Mouse (Mus musculus) brain, adult 2 months (tissue): ENCODE results near the gene Cfap157.

Experiments
- DNase-seq: peaks from one replicate; pipeline ENCODE4 v3.0.0; 2011; ENCODE audit warnings: low read depth, low spot score

The Cfap157 gene

DNA sequence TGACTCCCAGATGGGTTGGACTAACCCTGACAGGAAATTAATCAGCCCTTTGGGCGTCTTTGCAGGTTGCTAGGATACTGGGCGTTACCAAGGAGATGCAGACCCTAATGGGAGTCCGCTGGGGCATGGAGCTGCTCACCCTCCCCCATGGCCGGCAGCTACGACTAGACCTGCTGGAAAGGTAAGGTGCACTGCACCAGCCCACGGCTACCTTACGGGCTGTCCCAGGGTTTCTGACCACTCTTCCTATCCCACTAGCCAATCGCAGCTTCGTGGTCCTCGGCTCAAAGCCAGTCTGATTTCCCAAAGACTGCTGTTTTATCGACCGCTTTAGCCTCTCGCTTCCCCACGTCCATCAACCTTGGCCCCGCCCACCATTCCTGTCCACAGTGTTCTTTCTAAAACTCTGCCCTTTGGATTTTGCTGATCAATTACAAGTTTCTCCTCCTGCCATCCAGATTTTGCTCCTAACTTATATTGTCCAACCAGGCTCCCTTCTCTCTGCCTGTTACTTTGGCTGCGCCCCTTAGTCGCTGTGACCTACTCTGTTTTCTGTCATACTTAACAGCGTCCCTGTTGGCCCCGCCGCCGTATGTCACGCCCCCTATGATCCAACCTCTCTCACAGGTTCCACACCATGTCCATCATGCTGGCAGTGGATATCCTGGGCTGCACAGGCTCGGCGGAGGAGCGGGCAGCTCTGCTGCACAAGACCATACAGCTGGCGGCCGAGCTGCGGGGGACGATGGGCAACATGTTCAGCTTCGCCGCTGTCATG is 33.2 kb downstream of the Cfap157 start:
- DNase-seq: no peak

DNA sequence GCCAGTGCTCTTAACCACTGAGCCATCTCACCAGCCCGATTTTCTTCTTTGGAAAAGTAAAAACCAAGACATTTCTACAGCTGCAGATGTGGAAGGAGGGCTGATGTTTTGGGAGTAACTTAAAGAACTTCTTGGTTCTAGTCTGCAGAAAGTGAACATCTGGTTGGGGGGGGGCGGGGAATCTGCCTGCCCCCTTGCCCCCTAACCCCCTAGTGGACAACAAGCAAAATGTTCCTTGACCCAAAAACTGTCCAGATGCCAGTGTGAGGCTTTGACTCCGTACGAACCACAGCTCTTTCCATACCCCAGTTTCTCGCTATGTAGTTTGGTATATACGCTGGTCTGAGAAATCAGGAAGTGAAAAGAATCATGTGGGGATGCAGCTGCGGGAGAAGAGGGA is 34.0 kb downstream of the Cfap157 start:
- no peak for DNase-seq

DNA sequence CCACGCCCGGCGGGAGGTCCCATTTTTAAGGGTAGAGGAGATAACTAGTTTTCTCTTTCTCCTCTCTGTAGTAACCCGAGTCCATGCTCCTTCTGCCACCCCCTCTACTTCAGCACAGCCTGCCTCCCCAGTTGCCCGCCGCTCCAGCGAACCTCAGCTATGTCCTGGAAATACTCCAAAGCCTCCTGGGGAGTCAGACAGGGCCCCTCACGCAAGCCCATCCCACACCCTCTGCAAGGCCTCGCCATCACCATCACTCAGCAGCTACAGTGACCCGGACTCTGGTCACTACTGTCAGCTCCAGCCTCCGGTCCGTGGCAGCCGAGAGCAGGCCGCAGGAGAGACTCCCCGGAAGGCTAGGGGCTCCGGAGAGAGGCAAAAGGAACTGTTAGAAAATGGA is 35.1 kb downstream of the Cfap157 start:
- no peak for DNase-seq

DNA sequence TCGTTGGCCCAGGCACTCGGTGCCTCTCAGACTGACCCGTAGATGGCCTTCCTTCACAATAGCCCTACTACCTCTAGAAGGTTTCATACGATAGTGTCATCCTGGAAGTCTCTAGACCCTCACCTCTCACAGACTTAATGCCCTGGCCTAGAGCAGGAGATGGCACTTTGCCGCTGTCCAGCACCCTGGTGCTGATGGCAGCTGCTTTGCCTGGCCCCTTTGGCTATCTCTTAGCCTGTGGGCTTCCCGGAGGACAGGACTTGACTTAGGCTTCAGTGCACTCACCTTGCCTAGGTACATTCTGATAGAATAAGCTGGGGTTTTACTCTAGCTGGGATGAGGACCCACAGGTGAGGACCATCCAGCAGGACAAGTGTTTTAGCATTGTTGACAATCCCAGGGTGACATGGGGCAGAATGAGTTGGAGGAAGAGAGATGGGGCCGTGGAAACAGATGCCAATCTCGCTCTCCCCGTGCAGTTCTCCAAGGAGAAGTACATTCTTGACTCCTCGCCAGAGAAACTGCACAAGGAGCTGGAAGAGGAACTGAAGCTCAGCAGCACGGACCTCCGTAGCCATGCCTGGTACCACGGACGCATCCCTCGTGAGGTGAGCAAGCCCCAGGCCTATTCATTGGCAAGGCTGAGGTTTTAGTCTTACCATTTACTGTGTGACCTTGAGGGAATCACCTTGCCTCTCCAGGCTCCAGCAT is 39.8 kb downstream of the Cfap157 start:
- peak; percentile 42 for DNase-seq

DNA sequence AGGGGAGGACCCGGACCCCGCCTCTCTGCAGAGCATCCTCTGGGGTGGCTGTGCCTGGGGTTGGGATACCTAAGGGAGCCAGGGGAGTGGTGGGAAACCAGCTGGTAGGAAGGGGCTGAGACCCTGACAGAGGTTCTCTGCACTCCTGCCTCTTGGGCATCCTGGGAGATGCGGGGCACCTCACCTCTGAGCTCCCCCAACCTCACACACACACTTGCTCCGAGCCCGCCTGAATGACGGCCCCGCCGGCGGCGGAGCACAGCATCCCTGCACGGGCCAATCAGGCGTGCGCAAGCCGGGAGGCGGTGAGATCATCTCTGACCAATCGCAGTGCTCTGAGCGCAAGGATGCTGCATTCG is 42.1 kb downstream of the Cfap157 start:
- peak; percentile 97 for DNase-seq

DNA sequence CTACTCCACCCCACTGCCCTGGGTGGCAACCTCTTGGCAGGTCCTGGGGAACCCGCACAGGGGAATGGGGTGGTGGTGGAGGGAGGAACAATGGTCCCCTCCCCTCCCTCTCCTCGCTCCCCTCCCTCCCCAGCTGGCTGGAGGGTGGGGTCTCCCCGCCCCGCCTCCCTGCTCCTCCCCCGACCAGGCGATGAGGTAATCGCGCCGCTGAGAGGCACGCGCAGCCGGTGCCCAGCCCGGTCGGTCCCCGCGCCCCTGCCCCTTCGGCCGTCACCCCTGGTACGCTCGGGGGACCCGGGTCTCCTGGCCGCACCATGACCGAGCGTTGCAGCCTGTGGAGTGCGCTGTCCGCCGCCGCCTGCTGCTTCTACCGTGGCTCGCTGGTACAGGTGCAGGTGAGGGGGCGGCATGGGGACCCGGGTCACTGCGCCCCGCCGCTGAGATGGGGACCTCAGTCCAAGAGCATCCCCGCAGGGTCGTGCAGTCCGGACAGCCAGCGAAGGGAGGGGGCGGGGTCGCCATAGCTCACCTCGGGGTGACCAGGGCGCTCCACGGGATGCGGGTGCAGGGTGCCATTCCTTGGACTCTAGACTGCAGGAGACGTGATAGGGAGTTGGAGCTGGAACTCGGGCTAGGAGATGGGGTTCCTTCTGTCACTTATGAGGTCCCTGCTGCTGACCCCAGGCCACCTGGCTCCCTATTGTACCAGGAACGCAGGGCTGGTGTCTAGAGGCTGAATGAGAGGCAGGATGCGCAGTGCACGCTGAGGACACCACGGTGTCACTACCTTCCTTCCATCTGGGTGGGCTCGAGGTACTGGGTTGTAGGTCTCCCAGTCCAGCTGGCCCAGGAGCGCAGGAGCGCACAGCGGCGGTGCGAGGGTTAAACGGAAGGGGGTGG is 42.7 kb downstream of the Cfap157 start:
- DNase-seq: peak; percentile 83

DNA sequence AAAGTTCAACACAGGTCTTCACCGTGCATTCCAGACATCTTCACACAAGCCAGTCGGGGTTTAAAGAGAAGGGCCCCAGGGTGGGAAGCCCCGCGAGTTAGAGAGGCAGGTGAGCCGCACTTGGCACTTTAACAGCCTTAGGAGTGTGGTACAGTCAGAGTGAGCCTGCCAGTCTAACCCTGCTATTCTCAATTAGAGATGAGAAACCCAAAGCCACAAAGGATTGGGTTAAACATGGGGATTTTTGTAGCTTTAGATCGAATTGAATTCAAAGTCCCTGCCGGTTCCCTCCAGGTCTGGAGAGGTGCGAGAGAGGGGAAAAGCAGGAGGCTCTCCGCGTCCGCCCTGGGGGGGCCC is 43.3 kb downstream of the Cfap157 start, which contains the start of gene 6330409D20Rik:
6330409D20Rik (minus strand) TSS at position 101 of the 357 bp plus-strand sequence.
- no peak for DNase-seq

DNA sequence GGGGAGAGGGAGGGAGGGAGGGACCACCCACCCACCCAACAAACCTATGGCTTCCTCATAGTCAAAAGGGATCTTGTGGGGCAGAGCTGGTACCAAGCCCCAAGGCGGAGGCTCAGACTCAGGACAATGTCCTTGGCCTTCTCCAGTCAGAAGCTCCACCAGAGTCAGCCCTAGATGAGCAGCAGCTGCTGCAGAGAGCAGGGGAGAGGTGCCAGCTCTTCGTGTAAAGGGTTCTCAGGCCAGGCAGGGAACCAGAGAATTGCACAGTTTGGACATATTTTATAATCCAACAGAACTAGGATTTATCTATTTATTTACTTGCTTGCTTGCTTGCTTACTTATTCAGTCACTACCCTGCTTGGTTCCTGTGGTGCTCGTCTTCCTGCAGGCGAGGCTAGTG is 44.9 kb downstream of the Cfap157 start:
- no peak for DNase-seq

DNA sequence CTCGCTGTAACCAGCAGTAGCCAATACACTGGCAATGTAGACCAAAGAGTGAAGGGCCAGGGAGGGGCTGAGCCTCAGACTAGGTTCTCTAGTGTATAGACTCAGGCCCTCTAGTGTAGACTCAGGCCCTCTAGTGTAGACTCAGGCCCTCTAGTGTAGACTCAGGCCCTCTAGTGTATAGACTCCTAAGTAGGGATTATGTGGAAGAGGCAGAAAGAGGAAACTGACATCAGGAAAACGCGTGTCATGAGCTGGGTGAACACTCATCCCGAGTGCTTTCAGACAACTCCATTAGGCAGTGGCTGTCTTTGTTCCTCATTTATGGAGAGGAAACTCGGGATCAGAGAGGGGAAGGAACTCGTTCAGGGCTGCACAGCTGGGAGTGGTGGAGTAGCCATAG is 47.2 kb downstream of the Cfap157 start:
- DNase-seq: no peak

DNA sequence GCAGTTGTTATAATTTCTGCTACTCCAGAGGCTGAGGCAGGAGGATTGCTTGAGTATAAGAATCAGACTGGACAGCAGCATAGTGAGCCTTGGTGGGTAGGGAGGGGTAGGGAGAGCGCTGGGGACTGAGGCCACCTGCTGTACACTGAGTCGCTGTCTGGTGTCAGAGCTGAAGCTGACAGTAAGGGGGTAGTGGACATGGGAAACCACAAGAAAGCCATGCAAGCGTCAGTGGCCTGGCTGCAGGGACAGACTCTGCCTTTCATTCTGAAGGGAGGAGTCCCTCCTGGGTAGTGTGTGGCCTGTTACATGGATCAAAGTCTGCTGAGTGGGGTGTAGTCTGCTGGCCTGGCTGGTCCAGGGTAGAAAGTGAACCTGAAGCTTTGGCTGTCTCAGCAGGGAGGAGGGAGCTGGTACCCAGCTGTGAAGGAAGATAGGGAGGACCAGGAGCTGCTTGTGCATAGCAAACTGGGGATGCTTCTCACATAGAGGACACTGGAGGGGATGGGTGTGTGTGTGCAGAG is 47.9 kb downstream of the Cfap157 start:
- DNase-seq: no peak

DNA sequence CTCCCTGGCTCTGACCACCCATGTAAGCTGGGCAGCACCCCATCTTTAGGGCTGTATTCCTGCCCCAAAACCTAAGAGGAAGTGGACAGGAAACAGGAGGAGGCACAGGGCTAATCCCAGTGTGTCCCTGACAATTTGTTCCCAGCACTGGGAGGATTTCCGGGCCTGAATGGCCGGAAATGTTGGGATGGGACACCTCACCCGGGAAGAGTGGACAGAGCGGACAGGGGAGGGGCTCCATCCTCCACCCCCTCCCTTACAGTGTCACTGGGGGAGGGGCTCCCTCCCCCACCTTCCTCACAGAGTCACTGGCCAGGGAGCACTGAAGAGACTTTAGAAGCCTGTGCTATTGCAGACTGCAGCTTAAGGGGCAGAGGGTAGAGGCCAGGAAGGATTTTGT is 49.3 kb downstream of the Cfap157 start:
- no peak for DNase-seq

DNA sequence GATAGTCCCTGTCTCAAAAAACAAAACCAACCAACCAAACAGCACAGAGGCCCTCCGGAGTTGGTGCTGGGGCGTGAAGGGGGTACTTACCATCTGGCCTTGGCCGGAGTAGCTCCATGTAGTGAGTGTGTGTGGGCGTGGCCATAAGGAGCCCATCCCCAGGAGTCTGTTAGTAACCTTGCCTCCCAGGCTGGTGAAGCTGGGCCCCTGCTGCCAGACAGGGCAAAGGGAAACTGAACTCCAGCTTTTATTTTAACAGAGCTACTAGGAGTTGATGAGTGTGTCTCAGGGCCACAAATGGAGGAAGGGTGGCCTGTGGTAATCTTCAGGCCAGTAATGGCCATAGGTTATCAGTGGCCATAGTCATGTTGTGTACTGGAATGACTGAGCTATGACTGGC is 49.7 kb downstream of the Cfap157 start:
- DNase-seq: no peak

DNA sequence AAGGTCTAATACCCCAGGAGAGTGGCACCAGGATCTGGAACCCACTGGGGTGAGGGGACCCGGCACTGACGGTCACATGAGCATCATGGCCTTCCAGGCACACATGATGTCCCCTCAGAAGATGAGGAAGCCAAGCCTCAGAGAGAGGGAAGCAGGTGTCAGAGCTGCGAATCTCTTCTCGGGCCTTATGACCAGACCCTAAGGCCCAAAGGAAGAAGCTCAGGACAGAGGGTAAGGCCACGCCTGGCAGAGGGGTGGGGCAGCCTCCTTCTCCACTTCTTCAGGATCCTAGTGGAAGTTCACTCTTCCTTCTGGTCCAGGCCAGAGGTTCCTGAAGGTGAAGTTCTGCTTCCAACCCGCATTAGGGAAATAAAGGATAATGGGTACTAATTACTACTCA is 51.5 kb downstream of the Cfap157 start:
- DNase-seq: no peak

DNA sequence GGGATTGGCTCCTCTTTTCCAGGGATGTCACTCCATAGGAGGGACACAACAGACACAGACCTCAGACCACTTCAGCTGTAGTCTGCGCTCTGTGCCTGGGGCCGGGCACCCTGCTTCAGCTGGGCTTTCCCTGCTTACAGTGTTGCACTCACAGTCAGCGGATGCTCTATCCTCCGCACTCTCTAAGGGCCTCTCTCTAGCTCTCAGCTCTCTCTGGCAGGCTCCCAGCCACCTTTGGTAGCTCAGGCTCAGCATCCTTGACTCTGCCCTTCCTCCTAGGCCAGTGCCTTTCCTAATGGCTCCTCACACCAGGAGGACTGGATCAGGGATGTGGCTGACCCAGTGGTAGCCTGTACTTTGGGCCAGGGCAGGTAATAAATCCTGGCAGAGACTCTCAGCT is 52.3 kb downstream of the Cfap157 start:
- no peak for DNase-seq

DNA sequence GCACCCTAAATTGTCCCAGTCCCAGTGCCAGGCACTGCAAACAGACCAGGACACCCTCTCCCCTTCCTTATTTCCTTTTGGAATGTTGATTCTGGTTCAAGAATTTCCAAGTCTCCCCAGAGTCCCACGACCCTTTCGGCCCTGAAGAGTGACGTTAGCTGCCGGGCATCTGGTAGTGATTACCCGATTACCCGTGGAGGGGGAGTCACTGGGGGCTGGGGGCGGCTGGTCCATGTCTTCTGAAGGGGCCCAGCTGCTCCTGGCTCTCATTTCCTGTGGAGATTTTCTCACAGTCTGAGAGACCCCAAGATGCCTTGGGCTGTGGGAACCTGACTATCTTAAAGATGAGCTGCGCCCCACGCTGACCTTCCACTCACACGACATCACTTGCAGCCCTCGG is 53.4 kb downstream of the Cfap157 start:
- no peak for DNase-seq

DNA sequence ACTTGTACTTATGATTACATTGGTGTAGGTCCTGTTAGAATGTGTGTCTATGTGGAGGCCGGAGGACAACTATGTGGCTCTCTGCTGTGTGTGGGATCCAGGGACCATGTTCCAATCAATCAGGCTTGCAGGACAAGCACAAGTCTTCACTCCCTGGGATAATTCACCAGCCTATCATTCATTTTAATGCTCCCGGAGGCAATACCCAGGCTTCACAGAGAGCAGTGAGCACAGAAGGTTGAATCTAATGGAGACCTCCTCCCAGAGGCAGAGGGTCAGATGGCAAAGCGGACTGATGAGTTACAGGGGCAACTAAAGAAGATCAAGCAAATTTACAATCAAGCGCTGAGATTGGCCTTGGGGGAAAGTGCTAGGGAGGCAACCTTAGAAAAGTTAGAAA is 54.7 kb downstream of the Cfap157 start:
- no peak for DNase-seq

DNA sequence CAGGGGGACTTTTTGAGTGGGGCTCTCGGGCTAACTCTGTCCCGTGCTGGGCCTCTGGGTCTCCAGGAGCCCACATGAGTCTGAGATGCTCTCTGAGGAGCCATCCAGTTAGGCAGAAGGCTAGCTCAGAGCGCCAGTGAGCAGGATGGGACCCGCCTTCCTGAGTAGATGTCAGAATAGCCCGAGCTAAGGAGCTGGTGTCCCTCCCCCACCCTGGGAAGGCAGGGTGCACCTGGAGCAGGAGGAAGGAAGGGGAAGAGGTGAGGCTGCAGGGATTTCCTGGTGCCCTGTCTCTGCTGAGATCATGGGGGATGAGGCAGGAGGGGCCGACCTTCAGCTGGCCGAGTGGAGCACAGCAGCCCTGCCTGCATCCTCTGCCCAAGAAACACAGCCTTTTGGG is 55.8 kb downstream of the Cfap157 start:
- DNase-seq: no peak

DNA sequence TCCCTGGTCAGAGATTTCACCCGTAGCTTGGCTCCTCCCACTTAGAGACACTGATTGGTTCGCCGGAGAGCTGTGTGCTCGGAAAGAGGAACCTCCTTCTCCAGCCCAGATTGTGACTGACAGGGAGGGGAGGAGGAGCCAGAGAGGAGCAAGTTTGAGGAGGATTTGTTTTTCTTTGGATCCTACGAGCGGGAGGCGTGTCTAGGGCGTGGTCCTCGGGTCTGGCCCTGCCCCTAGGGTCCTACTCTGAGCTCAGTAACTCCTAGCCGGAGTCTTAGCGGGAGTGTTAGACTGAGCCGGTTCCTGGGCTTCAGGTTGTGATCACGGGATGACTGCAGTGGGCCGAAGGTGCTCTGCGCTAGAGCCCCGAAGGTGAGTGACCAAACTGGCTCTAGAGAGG is 56.8 kb downstream of the Cfap157 start:
- DNase-seq: peak; percentile 98
